Mouse (Mus musculus) mouse embryonic stem cell (cell line): Measurements from ENCODE around the gene Cd99l2.

Experiments
- in situ Hi-C, 2 experiments: fragments of 300-500 bp; cut with MboI; formaldehyde crosslinking; loops; 1 replicate in 1 of 2; 3 replicates in 1 of 2; pipeline ENCODE4 v1.14.3; 2019 to 2020; ENCODE audit warnings: low sequenced_read_pairs in 2 of 2, low pct_unique_long_range_greater_than_20kb in 1 of 2, mixed read lengths in 1 of 2; ENCODE audit not compliant: unreplicated experiment in 1 of 2

The Cd99l2 gene

DNA sequence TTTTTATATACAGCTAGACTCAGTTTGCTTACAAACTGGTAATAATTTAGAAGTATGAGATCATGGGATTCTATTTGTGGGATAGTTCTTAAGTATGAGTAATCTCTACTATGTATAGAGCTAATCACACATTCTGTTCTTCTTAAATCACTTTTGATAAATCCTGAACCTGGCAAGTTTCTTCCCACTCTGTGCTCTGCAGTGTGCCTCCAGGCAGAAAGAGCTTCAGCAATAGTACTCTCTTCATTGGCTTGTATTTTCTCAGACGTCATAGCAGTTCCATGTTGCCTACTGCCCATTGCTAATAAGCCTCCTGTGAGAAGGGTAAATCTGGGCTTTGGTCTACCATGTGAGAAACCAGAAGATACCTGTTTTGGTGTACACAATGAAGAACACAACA is 84.3 kb downstream of the Cd99l2 start:
- in situ Hi-C loops, result loop anchor here in 1 of 2 experiments (25.0 kb wide), 1 partner anchor 204 kb away; no protein-coding TSS in a partner anchor

DNA sequence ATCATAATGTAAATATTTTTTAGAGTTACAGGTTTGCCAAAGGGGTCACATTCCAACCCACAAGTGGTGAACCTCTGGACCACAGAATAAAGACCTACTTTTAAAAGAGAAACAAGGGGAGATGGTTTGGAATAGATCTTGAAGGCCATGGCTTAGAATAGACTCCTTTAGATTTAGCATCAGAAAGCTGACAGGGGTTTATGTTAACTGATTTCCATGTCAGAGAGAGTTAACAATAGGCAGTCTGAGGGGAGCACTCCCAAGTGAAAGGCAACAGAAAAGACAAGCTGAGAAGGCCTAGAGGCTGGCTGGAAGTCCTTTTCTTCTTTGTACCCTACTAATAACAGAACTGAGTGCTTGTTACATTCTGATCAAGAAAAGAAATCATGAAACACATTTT is 86.4 kb downstream of the Cd99l2 start:
- in situ Hi-C loops, result loop anchor here in 1 of 2 experiments (25.0 kb wide), 1 partner anchor 206 kb away; no protein-coding TSS in a partner anchor

DNA sequence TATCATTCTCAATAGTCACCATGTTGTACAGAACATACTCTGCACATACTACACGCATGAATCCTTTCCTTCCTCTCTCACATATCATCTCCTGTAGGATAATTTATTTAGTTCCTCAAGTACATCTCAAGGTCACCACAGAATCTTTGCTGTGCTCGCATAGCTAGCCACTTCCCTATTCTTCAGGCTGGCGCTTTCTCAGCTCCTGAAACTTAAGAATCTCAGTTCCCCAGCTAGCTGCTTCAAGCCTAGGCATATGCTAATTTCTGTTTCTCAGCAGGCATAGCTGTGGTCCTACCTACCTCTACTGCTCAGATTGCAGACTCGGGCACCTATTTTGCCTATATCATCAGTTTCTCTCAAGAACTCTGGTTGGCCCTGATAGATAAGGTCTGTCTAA is 96.3 kb downstream of the Cd99l2 start:
- in situ Hi-C loops, result no loop called here

DNA sequence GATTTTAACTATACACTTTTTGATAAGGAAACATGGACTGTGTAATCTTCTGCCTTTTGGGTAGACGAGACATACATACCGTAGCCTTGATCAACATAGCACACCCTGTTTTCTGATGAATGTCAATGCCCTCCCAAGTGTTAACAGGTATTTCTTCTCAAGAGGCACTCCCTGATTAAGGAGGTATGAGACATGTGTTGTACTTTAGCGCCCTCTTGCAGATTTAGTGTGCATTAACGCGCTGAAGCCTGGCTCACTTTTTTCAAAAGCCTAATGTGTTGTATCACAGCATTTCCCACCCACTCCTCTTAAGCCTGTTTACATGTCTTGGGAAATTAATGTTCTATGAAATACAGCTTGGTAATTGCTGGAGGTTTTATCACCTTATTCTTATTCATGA is 111.1 kb downstream of the Cd99l2 start:
- in situ Hi-C loops, result no loop called here

GRCm38 (mm10) chrX:71378435-71378834 is 114.2 kb downstream of the Cd99l2 start:
- in situ Hi-C loops, result no loop called here

- in situ Hi-C loops, result no loop called here
Measured at GRCm38 (mm10) chrX:71376781-71377180, 115.9 kb downstream of the Cd99l2 start.
